Mouse (Mus musculus) midbrain, embryonic 12.5 days (tissue): ENCODE data around the gene 2210016F16Rik. TPM values are rescaled to one million over a fixed set of nuclear protein-coding genes. Genes with fewer than 3 reads are reported as not detected.
"Not testable (repeated sequence)": the region's sequence is repeated elsewhere in the genome, so short reads cannot be mapped to it uniquely, and the experiment has no call there.

Experiments
- ATAC-seq: fragments of 200-750 bp; cut with Nextera tagmentation; 2 replicates; pipeline ENCODE4 v1.8.0; 2017; ENCODE audit warnings: low read depth, moderate TSS enrichment, moderate library complexity; ENCODE audit not compliant: low FRiP score
- H3K27ac ChIP-seq: fragments of 300-500 bp; sonication (generic); replicated peaks from 2 replicates; pipeline ENCODE4 v1.5.1; 2016; ENCODE audit warnings: mild to moderate bottlenecking
- H3K27me3 ChIP-seq: fragments of 300-500 bp; sonication (generic); 2 replicates; pipeline ENCODE4 v1.6.1; 2016; ENCODE audit warnings: mild to moderate bottlenecking
- H3K36me3 ChIP-seq: fragments of 300-500 bp; sonication (generic); 2 replicates; pipeline ENCODE4 v1.6.1; 2016
- H3K4me1 ChIP-seq: fragments of 300-500 bp; sonication (generic); 2 replicates; pipeline ENCODE4 v1.6.1; 2016
- H3K4me2 ChIP-seq: fragments of 300-500 bp; sonication (generic); replicated peaks from 2 replicates; pipeline ENCODE4 v1.6.1; 2016; ENCODE audit warnings: mild to moderate bottlenecking, moderate library complexity
- H3K4me3 ChIP-seq: fragments of 300-500 bp; sonication (generic); 2 replicates; pipeline ENCODE4 v1.5.1; 2016; ENCODE audit warnings: mild to moderate bottlenecking
- H3K9ac ChIP-seq: fragments of 300-500 bp; sonication (generic); replicated peaks from 2 replicates; pipeline ENCODE4 v1.6.1; 2016; ENCODE audit warnings: mild to moderate bottlenecking, moderate library complexity
- H3K9me3 ChIP-seq: fragments of 300-500 bp; sonication (generic); 2 replicates; pipeline ENCODE4 v1.6.1; 2016; ENCODE audit warnings: mild to moderate bottlenecking
- WGBS: fragments of 180-500 bp; shearing (Covaris S2); methylation state at CpG from one replicate; pipeline ENCODE4 v1.1.7; 2016; 5-methylcytosine and 5-hydroxymethylcytosine counted together
- polyA plus RNA-seq: library from polyadenylated mRNA; unstranded; fragments of >200 nt; fragmentation: Nextera tagmentation; extraction: Ambion mirVana; gene quantifications from 2 replicates; pipeline ENCODE4 v1.2.1, GENCODE M21; 2016

The 2210016F16Rik gene
- polyA plus RNA-seq, 1 experiment from 2014 or later = 26.7 TPM

DNA sequence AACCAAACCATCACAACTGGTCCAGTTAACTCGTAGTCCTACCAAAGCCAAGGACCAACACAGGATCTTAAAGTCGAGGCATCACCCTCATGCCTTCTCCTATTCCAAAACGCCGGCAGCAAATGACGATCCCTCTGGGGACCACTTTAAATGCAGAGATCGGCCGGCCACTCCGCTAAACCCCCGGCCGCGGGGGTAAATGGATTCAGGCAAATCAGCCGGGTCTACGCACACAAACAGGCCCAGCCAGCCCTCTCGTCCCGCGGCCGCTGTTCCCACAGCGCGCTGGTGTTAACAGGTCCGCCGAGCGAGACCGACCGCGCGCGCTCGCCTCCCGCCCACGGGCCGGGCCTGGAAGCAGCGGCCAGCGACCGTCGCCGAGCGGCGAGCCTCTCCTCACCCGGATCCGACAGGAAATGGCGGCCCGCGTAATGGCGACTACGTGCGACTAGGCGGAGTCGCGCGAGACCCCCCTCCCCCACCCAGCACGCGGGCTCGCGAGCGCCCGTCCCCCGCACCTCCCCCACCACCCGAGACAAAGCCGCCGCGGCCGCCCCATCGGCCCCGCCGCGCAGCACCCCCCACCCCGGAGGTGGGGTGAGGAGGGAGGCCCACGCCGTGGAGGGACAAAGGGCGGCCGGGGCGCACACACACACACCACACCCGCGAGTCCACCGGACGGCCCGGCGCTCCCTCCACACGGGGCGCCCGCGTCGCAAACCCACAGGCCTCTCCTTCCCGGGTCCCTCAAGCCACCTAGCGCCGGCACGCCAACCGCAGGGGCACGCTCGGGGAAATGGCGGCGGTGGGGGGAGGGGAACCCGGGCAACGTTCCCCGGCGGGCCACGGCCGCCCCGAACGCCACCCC, 16.3 kb upstream of the 2210016F16Rik start:
- Histone ChIP-seq H3K27me3 (no peaks in the 10 kb centered on the region), H3K4me3 (peak overlapping the region; percentile 99), H3K9ac (peak overlapping the region; percentile 99), H3K27ac (peak overlapping the region; percentile 99), H3K4me1 (peaks cover 8% of the 10 kb centered on the region), H3K36me3 (peaks cover 21% of the 10 kb centered on the region), H3K9me3 (no peaks in the 10 kb centered on the region), H3K4me2 (peak overlapping the region; percentile 81)
- WGBS = under 1% methylated on average over 56 of the region's 100 CpGs
- peak; percentile 55 for ATAC-seq

DNA sequence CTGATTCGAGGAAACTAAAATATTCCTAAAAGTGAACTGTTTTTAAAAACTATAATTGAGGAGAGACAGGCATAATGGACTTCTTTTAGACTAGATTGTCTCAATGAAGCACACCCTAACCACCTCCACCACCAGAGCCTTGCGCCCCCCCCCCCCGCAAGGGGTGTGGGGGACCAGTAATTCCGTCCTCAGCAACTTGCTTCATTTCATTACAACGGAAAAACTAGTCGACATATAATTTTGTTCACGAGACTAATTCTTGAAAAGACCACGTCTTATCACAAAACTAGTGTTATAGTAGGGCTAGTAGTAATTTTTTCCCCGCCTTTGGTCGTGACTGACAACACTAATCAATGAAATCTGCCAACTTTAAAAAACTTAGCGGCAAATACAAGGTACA, 15.6 kb upstream of the 2210016F16Rik start:
- Histone ChIP-seq H3K27me3 (no peaks in the 10 kb centered on the region), H3K9ac (peak overlapping the region; percentile 99), H3K27ac (no peak overlapping the region), H3K4me1 (peaks cover 8% of the 10 kb centered on the region), H3K36me3 (peaks cover 29% of the 10 kb centered on the region), H3K9me3 (no peaks in the 10 kb centered on the region), H3K4me2 (peak overlapping the region; percentile 81), H3K4me3 (peak overlapping the region; percentile 99)
- 2% methylated on average over 11 of the region's 11 CpGs for WGBS
- no peak for ATAC-seq

DNA sequence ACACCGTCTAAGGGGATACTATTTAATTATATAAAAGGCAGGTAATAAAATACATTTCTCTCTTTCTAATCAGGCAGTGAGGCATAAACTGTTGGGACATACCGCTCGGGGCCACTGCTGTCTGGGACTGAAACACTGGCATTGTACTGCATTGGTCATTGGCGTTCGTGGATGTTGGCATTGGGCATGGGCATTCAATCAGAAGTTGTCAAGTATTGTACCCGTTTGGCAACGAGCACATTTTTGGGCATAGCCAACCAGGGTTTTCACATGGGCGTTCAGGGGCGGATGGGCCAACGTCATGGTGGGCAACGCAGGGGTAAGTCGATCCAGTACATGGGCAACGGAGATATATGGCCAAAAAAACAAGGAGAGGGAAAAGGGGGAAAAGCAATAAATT, 12.6 kb upstream of the 2210016F16Rik start:
- Histone ChIP-seq H3K9ac (no peak overlapping the region), H3K4me3 (no peak overlapping the region), H3K4me1 (peaks cover 5% of the 10 kb centered on the region), H3K9me3 (no peaks in the 10 kb centered on the region), H3K4me2 (no peak overlapping the region), H3K27ac (no peak overlapping the region), H3K27me3 (no peaks in the 10 kb centered on the region), H3K36me3 (peaks cover 56% of the 10 kb centered on the region)
- no peak for ATAC-seq
- WGBS = 91% methylated on average over 13 of the region's 13 CpGs

DNA sequence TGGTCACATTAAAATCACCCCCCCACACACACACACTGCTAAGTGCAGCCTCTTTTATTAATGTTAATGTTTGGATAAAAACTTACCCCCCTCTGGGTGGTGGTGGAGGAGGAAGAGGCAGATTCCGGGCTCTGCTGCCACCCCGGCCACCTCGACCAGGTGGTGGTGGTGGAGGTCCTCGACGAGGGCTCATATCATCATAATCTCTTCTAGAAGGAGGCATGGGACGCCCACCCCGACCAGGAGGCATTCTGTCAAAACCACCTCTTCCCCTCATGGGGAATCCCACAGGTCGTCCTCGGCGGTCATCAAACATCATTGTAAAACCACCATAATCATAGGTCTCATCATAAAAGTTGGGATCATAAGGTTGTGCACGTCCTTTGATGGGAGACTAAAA, 9.4 kb upstream of the 2210016F16Rik start:
- H3K4me1 ChIP-seq, ATAC-seq, H3K27ac ChIP-seq, H3K9ac ChIP-seq, H3K4me2 ChIP-seq, H3K27me3 ChIP-seq, H3K4me3 ChIP-seq, H3K9me3 ChIP-seq: not testable (repeated sequence)
- 89% methylated on average over 11 of the region's 11 CpGs for WGBS
- H3K36me3 ChIP-seq = peaks cover 76% of the 10 kb centered on the region

DNA sequence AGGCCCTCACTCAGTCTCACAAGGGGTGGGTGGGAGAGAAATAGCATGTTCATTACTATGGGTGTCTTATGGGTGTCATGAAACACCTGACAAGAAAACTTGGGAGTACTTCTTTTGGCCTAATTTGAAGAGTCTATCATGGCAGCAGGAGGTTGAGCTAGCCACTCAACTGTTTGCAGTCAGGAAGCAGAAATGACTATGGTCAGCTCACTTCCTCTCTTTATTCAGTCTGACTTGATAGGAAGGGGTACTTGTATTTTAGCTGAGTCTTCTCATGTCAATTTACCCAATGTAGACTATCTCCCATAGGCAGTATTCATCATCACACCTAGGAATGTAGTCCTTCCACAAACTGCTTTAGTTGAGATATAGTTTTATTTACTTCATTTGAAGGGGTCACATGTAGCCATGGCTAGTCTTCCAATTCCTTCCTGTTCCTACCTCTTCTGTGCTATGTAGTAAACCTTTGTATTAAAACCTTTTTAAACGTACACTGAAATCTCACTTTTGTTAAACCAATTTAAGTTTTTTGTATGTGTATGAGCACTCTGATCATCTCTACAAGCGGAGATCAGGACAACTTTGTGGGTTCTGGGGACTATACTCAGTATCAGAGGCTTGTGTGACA, 4.4 kb upstream of the 2210016F16Rik start:
- Histone ChIP-seq H3K27ac (no peak overlapping the region), H3K36me3 (peaks cover 38% of the 10 kb centered on the region), H3K4me1 (peaks cover under 1% of the 10 kb centered on the region; the same call in 1 of the 2 replicates), H3K4me3 (no peak overlapping the region), H3K4me2 (no peak overlapping the region), H3K27me3 (no peaks in the 10 kb centered on the region), H3K9me3 (no peaks in the 10 kb centered on the region), H3K9ac (no peak overlapping the region)
- 73% methylated on average over 2 of the region's 2 CpGs for WGBS
- ATAC-seq = no peak

DNA sequence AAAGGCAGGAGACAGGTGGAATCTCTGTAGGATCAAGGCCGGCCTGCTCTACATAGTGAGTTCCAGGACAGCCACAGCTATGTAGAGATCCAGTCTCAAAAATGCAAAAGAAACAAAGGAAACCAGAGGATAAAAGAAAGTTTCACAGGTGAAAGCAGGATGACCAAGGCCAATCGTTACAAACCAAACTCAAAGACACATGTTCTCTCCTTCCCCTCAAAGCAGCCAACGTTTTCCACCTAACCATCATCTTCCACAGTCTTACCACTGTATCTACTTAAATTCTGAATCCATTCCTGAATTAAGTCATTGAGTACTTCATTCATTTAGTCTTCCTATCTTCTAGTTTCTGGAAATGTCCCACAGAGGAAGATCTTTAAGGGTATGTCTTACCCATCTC, 3.4 kb upstream of the 2210016F16Rik start:
- H3K27me3 ChIP-seq = no peaks in the 10 kb centered on the region
- H3K9ac ChIP-seq = no peak overlapping the region
- H3K9me3 ChIP-seq = no peaks in the 10 kb centered on the region
- WGBS = 58% methylated on average over 3 of the region's 3 CpGs
- H3K4me1 ChIP-seq = peaks cover 6% of the 10 kb centered on the region
- H3K27ac ChIP-seq = no peak overlapping the region
- no peak for ATAC-seq
- H3K4me2 ChIP-seq = no peak overlapping the region
- H3K4me3 ChIP-seq = no peak overlapping the region
- H3K36me3 ChIP-seq = peaks cover 27% of the 10 kb centered on the region

DNA sequence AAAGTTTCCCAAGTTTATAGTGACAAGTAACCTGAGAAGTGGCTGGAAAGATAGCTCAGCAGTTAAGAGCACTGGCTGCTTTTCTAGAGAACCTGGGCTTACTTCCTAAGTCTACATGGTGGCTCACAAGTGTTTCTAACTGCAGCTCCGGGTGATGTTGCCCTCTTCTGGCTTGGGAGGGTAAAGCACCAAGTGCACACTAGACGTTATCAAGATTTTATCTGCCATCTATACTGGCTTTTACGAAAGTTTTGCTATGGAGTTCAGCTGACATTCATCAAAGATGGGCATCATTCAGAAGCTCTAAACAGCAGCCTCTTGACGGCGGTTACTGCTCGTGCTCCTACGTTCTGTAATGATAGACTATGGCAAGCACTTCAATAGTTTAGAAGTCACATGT, 2.9 kb upstream of the 2210016F16Rik start:
- Histone ChIP-seq H3K4me1 (peaks cover 6% of the 10 kb centered on the region), H3K9me3 (no peaks in the 10 kb centered on the region), H3K27ac (no peak overlapping the region), H3K36me3 (peaks cover 25% of the 10 kb centered on the region), H3K9ac (no peak overlapping the region), H3K27me3 (no peaks in the 10 kb centered on the region), H3K4me3 (no peak overlapping the region), H3K4me2 (no peak overlapping the region)
- WGBS = 17% methylated on average over 7 of the region's 7 CpGs
- ATAC-seq = no peak

DNA sequence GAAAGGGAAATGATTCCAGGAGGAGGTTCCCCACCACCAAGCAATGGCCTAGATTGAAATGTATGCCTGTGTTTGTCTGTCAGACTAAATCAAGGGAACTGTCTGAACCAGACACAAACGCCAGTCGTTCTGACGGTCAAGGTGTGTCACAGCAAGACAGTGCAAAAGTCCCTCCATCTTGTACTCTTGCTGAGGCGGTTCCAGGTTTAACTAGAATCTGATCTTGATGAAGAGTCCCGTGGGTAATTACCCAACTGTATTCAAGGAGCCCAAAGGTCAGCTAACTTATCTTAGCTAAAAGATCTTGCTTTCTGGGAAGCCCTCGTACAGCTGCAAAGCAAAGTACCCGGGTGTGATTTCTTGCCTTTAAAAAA, 509 bp upstream of the 2210016F16Rik start:
- Histone ChIP-seq H3K9me3 (peaks cover 16% of the 10 kb centered on the region), H3K36me3 (peaks cover 32% of the 10 kb centered on the region), H3K27me3 (no peaks in the 10 kb centered on the region), H3K4me2 (peak overlapping the region; percentile 78), H3K27ac (no peak overlapping the region), H3K4me1 (peaks cover 6% of the 10 kb centered on the region), H3K9ac (peak overlapping the region; percentile 74), H3K4me3 (peak overlapping the region; percentile 82)
- ATAC-seq = no peak; the same call in 1 of the 2 replicates
- 88% methylated on average over 7 of the region's 7 CpGs for WGBS

DNA sequence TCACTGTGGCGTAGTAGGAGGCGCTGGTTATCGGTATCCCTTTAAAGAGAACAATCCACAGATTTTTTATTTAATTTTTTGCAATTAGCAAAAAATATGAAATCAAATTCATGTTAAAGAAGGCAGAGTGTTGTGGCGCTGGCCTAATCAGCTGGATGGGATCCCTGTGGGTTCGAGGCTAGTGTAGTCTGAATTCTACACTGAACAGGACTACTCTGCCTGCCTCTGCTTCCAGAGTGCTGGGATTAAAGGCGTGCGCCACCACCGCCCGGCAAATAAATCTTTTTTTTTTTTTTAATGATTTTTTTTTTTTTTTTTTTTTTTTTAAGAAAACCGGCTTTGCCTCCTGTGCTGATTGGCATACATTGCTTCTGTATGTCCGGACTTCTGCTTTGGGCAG, 654 bp downstream of the 2210016F16Rik start:
- ATAC-seq = 0 out of 2 replicates have a peak, but pooled peaks have one; percentile 56
- no peak overlapping the region for H3K27ac ChIP-seq
- 60% methylated on average over 11 of the region's 11 CpGs for WGBS

DNA sequence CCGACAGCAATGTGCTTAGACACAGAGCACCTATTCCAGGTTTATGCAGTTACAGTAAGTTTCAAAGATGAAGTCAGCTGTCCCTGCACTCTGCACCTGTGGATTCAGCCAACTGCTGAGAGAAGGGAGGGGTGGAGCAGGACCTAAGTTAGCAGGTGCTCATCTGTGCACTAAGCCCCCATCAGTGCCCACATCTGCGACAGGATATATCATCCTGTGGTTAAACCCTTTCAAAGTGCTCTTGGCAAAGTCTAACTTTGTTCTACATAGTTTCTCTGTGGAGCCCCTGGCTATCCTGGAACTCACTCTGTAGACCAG, 11.9 kb downstream of the 2210016F16Rik start:
- Histone ChIP-seq H3K4me3 (no peak overlapping the region), H3K36me3 (no peaks in the 10 kb centered on the region), H3K27ac (no peak overlapping the region), H3K4me1 (no peaks in the 10 kb centered on the region), H3K27me3 (no peaks in the 10 kb centered on the region), H3K9me3 (no peaks in the 10 kb centered on the region), H3K9ac (no peak overlapping the region), H3K4me2 (no peak overlapping the region)
- WGBS = 91% methylated on average over 2 of the region's 2 CpGs
- no peak for ATAC-seq

More for the DNA sequence above, 654 bp downstream of the 2210016F16Rik start:
- H3K9ac ChIP-seq = peak overlapping the region; percentile 74
- H3K27me3 ChIP-seq = no peaks in the 10 kb centered on the region
- peaks cover 6% of the 10 kb centered on the region for H3K4me1 ChIP-seq
- peaks cover 22% of the 10 kb centered on the region for H3K9me3 ChIP-seq
- peaks cover 31% of the 10 kb centered on the region for H3K36me3 ChIP-seq
- H3K4me3 ChIP-seq = peak overlapping the region; percentile 82
- H3K4me2 ChIP-seq = peak overlapping the region; percentile 78

DNA sequence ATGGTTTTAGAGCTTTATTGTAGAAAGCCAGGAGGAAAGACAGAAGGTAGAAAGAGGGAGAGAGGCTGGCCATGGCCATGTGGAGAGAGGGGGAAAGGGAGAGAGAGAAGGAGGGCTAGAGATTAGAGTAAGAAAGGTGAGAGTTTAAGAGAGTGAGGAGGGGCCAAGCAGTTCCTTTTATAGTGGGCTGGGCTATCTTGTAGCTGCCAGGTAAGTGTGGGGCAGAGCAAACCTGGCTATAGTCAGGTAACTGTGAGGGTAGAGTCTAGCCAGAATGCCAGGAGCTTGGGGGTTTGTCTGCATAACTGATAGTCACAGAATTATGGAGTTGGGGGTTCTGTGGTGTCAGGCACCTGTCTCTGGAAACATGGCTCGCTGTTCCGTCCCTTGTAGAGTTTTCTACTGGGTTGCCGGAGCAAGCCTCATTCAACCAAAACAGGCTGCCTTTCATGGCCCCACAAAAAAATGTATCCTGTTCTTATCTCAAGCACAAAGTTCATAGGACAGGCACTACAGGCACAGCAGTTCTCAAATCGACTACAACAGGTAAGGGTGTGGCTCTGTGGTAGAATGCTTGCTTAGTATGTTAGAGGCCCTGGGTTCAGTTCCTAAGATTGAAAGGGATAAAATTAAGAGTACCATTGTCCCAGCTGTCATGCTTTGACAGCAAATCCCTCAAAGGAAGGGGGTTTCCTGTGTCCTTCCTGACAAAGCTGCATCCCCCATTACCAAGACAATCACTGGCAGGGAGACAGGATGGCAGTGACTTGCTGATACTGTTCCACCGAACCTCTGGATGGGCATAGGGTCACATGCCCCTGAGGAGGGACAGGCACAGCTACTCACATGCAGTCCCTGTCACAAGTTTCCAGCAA, 12.5 kb downstream of the 2210016F16Rik start:
- ATAC-seq = no peak
- no peak overlapping the region for H3K27ac ChIP-seq
- H3K9me3 ChIP-seq = no peaks in the 10 kb centered on the region
- no peak overlapping the region for H3K4me3 ChIP-seq
- no peak overlapping the region for H3K9ac ChIP-seq
- H3K4me1 ChIP-seq = no peaks in the 10 kb centered on the region
- WGBS = 89% methylated on average over 5 of the region's 5 CpGs
- H3K4me2 ChIP-seq = no peak overlapping the region
- H3K36me3 ChIP-seq = no peaks in the 10 kb centered on the region
- no peaks in the 10 kb centered on the region for H3K27me3 ChIP-seq

DNA sequence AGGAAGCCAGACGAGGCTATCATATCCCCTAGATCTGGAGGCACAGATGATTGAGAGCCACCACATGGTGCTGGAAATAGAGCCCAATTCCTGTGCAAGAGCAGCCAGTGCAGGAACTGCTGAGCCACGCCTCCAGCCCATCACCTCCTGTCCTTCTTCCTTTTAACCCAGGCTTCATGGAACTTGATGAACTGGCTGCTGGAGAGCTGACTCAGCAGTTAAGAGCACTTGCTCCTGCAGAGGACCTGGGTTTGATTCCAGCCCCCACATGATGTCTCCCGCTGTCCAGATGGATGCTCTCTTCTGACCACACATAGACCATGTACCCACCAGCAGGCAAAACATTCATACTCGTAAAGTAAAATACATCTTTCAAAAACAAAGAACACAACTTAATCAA, 16.2 kb downstream of the 2210016F16Rik start:
- H3K27ac ChIP-seq = no peak overlapping the region
- no peak overlapping the region for H3K9ac ChIP-seq
- no peaks in the 10 kb centered on the region for H3K9me3 ChIP-seq
- no peak overlapping the region for H3K4me3 ChIP-seq
- no peak for ATAC-seq
- no peak overlapping the region for H3K4me2 ChIP-seq
- WGBS = 83% methylated on average over 4 of the region's 4 CpGs
- no peaks in the 10 kb centered on the region for H3K36me3 ChIP-seq
- no peaks in the 10 kb centered on the region for H3K4me1 ChIP-seq
- no peaks in the 10 kb centered on the region for H3K27me3 ChIP-seq
